Mouse (Mus musculus): ENCODE results near the gene Map3k14.

GRCm38 (mm10) chr11:103244856-103245255, 22.4 kb downstream of the Map3k14 start:
- TF ChIP-seq CTCF (IDR thresholded peaks at IDR 0.05; ENCODE audit: low read depth, low read length), result no peak
- TF ChIP-seq POLR2A (IDR thresholded peaks at IDR 0.05; ENCODE audit: borderline replicate concordance, low read depth, low read length), result no peak
